Mouse (Mus musculus) bone marrow, adult 2 months (tissue): ENCODE measurements around the gene Tbce.

Experiments used
- CTCF ChIP-seq: fragments of 200-500 bp; IDR thresholded peaks from 2 replicates; pipeline ENCODE4 v1.5.1; 2011; ENCODE audit warnings: low read length, control low read depth; ENCODE audit not compliant: control insufficient read depth, insufficient read depth
- POLR2A ChIP-seq: fragments of 200-500 bp; IDR thresholded peaks from 2 replicates; pipeline ENCODE4 v1.6.1; 2011; ENCODE audit warnings: low read depth, mild to moderate bottlenecking, control low read depth, low read length, borderline replicate concordance; ENCODE audit not compliant: control insufficient read depth

DNA sequence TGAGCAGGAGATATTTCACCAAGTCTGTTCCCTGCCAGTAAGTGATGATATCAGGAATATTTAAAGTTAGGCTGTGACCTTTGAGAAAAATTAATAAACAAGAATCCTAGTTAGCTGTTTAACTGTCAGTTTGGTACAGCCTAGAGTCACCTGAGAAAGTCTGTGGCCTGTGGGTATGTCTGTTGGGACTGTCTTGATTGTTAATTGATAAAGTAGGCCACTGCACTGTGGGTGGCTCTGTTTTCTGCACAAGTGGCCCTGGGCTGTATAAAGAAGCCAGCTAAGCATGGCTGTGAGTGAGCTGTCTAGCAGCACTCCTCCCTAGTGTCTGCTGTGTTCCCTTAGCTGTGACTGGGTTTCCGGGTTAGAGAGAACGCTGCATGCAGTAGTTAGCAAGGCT, 50.3 kb downstream of the Tbce start:
- TF ChIP-seq CTCF (no peak), POLR2A (no peak)
